Mouse (Mus musculus) telencephalon, adult 2 months (tissue): ENCODE results near the gene Eya2.
"Not testable (repeated sequence)": the region's sequence is repeated elsewhere in the genome, so short reads cannot be mapped to it uniquely, and the experiment has no call there.

ENCODE experiments used
- DNase-seq: peaks from one replicate; pipeline ENCODE4 v3.0.0-alpha.2; 2011; ENCODE audit warnings: low read depth, low spot score

Gene Eya2

DNA sequence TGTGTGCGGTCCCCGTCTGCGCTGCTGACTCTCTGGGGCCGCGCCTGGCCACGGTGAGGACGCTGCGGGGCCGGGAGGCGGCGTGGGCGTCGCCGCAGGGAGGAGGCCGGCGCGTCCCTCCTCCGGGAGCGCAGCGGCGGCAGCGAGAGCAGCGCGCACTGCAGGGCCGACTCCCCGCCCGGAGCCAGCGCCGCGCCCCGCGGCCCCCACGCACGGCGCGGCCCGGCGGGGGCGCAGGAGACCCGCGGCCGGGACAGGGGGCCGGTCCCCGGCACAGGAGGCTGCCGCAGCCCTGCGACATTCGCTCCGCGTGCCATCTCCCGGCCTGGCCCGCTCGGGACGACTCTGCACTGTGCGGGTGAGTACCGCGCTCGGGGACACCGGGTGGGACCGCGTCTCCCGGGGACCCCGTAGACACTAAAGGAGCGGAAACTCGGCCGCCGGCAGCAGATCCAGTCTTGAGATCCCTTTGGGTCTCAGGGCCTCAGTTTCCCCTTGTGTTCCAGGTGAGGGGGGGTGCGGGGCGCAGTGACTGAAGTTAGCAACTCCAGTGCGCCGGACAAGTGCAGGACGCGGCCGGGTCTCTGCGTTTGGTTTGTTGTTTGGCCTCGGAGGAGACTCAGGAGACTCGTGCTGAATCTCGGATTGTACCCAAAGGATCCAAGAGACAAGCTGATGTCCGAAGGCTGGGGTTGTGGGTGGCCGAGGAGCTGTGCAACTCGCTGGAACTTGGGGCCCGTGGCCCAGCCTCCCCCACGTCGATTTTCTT is at the start of gene Eya2:
Gene Eya2 (plus strand): TSS at position 126 of the 769 bp plus-strand sequence.
- no peak for DNase-seq

DNA sequence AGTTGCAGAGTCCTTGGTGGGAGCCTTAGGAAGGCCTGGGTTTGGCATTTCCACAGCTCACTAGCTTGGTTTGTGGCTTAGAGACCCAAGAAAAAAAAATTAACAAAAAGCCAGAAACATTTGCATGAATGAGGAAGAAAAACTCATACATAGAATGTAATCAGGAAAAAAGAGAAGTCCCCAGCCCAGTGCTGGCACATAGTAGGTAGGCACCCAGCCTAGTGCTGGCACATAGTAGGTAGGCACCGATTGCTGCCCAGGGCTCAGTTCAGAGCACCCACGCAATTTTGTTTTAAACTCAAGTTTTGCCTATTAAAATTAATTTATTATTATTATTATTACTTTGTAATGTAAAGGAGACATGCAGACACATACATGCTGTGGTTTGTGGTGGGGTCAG is 49.1 kb upstream of the Eya2 start:
- DNase-seq = no peak

DNA sequence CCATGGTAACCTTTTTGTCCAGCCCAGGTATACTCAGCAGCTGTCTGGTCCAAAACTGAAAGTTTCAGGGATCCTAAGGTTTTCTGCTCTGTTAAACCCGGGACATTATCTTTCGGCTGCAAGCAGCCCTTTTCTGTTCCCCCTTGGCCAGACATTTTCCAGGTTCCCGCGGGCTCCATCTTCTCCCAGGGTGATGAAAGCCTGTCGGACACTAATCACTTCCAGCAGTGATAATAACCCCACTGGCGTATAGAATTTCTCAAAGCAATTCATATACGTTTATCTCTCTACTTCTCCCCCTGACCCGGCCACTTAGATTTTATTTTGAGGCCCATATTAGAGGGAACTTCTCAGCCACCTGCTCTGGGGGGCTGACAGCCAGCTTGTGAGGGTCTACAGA is 48.5 kb upstream of the Eya2 start:
- no peak for DNase-seq

DNA sequence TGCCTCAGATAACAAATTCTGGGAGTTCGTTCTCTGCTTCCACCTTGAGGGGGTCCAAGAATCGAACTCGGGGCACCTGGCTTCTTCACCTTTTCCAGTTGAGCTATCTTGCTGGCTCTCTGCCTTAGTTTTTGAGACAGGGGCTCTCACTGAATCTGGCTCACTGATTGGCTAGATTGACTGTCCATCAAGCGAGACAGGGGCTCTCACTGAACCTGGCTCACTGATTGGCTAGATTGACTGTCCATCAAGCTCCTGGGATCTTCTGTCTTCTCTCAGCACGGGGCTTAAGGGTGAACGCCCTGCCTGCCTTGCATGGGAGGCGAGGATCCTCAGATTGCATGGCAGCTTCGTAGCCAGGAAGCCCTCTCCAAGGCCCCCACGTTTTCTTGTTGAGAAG is 47.4 kb upstream of the Eya2 start:
- no peak for DNase-seq

DNA sequence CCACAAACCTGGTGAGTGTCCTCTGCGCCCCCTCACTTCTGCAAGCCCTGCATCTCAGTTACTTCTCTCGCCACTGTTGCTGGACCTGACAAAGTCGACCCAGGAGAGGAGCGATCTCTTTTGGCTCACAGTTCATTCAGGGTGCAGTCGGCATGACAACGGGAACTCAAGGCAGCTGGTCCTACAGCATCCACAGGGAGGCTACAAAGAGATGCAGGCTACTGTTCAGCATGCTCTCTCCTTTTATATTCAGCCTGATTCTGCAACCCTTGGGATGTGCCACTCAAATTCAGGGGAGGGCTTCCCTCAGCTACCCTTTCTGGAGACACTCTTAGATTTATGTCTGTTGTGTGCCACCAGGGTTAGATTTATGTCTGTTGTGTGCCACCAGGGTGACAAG is 46.2 kb upstream of the Eya2 start:
- DNase-seq = no peak

DNA sequence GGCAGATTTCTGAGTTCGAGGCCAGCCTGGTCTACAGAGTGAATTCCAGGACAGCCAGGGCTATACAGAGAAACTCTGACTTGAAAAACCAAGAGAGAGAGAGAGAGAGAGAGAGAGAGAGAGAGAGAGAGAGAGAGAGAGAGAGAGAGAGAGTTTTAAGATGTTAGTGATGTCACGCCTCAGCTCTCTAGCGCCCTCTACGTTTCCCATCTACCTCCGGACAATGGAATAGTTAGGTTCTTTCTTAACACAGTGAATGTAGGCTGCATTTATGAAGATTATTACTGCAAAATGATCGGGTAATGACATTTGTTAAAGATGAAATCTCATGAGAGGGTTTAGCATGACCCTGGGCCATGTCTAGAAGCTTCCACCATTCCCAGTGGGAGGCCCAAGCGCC is 44.4 kb upstream of the Eya2 start:
- not testable (repeated sequence) for DNase-seq

DNA sequence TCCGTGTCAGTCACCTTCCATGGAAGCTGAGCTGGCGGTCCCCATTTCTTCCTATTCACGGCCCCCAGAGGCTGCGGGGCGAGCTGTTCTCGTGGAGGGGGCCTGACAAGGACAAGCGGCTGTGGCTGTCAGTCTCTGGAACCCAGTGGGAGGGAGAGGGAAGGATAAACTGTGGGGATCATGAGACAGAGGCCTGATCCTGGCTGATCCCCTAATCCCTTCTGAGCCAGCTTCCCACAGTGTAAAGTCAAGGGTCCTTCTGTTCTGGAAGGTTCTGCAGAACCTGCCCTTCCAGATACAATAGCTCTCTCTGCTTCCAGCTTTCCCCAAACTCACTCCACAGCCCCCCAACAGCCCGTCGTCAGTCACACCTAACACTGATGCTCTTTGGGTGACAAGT is 40.8 kb upstream of the Eya2 start:
- no peak for DNase-seq

DNA sequence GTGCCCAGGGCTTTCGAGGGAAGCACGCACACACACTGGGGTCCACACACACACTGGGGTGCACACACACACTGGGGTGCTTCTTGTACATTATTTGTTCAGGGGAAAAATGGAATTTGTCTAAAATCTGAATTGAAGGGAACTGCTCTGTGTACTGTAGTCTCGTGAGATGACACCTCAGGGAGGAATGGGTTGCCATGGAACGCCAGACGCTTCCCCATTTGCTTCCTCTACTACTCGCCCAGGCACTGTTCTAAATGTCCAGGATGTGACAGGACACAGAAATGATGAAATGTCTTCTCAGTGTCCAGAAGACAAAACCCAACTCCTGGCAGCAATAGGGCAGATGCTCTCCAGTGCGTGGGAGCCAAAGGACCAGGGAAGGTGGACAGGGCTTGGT is 37.6 kb upstream of the Eya2 start:
- DNase-seq = no peak

DNA sequence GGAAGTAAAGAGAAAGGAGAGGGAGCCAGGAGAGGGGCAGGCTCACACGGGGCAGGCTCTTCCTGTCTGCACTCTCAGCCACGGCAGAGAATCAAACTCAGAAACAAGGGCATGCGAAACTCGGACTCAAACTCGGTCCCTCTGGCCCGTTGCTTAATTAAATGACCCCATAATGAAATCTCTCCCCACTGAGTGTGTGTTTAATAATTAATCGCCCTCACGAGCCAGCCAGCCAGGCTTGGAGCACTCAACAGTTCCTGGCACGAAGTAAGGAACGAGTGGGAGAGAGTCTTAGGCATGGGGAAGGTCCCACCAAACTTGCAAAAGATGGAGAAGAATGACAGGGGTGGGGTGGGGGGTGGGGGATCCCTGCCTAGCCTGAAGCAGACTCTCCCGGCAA is 35.9 kb upstream of the Eya2 start:
- no peak for DNase-seq

DNA sequence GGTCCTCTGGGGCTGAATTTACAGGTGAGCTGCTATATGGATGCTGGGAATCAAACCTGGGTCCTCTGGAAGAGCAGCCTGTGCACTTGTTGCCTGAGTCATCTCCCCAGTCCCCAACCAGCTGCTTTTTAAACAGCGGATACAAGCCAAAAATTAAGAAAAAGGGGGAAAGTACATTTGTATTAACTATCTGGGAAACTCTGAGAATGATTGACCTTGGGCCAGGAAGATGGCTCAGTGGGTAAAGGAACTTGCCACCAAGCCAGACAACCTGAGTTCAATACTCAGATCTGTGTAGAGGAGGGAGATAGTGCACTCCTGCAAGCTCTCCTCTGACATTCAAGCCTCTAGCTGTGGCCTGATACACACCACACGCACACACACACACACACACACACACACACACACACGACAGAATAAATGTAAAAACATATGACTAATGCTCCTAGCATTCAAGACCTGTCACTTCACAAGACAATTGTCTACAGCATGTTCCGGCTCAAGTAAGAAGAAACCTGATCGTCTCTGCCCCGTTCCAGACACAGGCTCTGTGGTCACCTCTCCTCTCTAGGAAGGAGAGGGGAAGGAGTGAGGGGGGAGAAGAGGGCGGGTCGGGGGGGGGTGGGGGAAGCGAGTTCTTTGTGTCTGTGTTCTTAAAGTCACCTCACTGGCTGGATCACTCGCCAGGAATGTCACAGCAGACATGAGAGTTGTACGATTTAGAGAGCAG is 35.2 kb upstream of the Eya2 start:
- no peak for DNase-seq

DNA sequence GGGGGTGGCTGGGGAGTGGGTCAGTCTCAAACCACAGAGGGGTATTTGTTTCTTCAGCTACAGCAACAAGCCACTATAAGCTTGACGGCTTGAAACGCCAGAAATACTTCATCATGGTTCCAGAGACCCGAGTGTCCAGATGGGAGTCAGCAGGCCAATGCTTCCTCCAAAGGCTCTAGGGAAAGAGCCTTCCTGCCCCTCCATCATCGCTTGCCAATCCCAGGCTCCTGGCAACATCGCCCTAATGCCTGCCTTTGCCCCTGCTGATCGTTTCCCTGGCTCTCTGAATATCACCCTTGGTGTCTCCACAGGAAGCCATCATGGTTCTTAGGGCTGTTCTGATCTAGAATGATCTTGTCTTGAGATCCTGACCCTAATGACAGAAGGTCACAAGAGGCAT is 33.0 kb upstream of the Eya2 start:
- DNase-seq = no peak

DNA sequence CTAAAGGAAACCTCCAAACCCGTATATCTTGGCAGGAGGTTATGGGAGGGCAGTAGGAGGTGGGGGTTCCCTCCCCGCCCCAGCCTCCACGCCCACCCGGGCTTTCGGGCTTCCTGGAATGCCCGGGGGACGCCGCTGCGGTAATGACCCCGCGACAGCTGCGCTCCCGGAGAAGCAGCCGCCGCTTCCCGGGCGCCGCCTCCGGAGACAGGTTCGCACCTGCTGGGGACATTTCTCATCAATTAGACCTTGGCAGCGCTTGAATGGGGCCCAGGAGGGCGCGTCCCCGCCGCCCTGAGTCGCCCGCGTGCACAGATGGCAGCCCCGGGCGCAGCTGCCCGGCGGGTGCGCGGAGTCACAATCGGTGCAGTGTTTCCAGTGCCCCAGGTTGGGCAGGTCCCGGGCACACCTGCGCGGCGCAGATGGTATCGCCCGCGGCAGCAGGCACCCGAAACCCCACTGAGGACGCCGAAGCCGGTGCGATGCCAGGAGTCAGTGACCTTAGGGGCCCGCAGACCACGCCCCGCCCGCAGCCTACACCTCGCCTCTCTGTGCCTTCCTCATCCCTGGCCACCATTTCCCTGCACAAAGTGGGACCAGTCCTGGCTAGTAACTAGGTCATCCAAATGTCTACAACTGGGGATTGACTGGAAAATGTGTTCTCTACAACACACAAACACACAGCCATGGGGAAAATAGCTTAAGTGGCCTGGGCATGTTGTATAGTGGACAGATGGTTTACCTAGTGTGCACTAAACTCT is 31.4 kb upstream of the Eya2 start:
- no peak for DNase-seq

DNA sequence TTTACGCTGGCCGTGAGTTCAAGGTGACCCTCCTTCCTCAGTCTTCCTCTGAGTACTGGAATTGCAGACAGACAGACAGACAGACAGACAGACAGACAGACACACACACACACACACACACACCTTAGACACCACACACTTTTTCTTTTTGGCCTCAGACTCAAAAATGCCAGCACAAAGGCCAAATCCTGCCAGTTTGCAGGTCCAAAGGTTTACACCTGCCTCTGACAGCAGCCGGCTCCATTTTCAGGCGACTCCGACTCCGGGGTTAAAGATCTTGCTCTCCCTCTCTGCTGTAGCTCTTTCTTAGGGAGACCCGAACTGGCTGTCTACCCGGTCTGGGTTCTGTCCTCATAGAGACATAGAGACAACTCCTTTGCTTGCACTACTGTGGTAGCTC is 30.7 kb upstream of the Eya2 start:
- DNase-seq = no peak

DNA sequence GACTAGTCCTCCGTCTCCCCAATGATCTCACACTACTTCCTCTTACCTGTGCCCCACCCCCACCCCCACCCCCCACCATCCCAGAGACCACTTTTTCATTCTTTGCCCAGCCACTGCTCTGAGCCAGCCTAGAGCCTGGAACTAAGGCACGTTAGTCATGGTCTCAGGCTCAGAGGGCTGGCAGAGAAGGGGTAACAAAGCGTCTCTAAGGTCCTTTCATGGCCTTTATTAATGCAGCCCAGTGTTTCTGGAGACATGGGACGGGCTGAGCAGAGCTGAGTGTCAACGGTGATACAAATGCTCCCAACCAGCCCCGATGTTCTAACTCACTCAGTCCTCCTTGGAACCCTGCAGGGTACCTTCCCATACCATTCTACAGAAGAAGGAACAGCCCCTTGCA is 30.2 kb upstream of the Eya2 start:
- no peak for DNase-seq

DNA sequence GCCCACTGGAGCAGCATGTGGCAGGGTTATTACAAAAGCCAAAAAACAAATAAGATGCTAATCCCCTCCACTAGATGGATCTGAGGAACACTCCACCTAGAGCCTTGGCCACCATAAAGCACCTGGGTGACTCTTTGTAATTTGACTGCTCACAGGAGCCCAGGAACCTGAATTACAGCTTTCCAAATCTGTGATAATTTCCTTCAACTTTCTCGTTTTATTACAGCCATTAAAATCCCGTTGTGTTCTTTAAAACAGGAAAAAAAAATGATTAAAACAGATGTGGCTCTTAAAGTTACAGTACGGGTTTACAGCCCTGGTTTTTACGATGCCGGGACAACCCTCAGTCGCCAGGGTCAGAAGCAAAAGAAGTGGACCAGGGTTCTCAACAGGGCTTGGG is 27.9 kb upstream of the Eya2 start:
- DNase-seq = no peak

DNA sequence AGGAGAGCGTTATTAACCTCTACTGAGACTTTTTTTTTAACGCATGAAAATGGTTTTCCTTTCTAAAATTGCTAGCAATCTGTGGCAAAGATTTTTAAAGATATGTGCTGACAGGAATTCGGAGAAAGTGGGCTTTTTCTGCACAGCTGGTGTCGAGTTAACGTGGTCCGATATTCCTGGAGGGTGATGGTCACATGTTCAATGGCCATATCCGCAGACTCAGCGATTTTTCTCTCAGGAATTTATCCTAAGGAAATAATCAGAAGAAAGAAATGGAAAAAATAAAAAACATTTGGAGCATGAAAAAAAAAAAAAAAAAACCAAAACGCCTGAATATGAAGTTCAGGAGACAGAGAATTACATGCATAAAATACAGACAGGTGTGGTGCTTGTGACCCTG is 27.0 kb upstream of the Eya2 start:
- no peak for DNase-seq

DNA sequence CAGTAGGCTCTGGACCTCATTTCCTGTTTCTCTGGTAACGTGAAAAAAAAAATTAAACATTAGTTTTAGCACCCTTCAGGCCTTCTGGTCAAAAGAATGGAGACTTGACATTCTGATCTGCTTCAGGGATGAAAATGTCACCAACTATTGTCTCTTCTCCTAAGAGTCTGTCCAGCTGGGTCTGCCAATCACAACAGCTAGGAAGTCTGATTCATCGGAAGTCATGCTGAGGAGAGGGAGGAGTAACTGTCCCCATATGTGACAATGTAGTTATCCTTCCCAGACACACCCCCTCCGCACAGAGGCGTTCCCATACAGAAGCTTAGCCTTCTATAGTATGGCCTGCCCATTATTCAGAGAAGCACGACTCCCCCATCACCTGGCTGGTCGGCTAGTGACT is 25.9 kb upstream of the Eya2 start:
- no peak for DNase-seq

DNA sequence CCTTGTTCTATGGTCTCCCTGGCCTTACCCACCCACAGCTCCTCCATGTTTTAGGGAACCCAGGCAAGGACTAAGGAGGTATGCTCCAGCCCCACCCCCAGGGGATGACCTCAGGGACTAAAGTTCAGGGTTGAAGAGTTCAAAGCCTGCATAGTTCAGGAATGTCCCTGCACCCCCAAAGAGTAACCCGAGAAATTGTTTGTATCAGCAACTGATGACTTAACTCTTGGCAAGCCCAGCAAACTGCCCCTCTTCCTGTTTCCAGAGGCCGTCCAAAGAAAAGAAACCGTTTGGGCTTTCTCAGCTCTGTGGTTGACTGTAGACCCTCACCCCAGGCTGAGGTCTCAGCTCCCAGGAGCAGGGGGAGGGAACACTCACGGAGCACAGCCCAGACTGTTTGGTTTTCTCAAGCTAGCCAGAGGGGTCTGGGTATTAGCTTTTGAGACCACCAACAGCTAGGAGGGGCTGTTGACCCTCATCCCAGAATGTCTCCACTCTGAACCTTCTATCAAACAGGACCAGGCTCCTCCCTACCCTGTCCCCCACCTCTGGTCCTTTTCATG is 23.5 kb upstream of the Eya2 start:
- DNase-seq = no peak

DNA sequence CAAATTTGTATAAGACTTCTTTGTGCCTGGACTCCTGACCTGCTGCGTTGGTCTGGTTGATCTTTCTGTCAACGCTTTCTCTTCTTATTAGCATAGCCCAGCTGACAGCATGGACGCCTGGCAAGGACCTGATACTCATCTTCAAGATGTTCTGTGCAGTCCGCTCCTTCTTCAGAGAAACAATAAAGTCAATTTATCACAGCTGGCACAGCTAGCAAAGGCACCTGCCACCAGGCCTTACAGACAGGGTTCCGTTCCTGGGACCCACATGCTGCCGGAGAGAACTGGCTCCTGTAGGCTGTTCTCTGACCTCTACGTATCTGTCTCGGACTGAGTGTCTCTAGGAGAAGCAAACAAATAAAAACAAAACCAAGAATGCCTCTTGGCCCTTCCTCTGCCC is 11.8 kb upstream of the Eya2 start:
- DNase-seq = no peak

DNA sequence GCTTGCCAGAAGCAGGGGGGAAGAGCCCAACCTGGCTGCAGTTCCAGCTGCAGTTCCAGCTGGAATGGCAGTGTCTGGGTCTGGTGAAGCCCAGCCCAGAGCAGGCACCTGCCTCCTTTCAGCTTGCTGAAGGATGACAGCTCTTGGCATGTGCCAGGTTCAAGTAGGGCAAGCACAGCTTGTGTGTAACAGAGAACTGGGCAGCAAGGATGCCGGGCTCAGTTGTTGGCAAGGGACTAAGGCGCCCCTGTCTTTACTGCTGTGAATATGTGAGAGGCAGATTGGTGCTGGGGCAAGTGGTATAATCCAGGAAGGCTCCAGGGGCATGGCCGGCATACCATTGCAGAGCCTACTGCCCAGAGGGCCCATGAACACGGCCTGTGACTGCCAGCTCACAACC is 11.3 kb upstream of the Eya2 start:
- DNase-seq = no peak

DNA sequence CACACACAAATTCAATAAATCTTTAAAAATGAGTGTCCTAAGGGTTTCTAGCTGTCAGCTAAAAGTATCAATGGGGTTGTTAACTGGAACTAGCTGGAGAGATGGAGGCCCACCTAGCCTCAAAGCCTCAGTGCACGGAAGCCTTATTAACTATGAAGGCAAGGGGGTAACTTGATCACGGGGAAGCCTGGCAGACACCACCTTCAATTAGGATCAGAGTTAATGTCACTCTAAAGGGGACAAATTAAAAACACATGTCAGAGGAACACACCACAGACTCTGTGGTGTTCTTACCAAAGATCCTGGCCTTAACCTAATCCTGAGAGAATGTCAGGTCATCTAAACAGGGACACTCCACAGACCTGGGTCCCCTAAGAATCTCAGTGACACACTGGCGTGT is 10.3 kb upstream of the Eya2 start:
- no peak for DNase-seq

DNA sequence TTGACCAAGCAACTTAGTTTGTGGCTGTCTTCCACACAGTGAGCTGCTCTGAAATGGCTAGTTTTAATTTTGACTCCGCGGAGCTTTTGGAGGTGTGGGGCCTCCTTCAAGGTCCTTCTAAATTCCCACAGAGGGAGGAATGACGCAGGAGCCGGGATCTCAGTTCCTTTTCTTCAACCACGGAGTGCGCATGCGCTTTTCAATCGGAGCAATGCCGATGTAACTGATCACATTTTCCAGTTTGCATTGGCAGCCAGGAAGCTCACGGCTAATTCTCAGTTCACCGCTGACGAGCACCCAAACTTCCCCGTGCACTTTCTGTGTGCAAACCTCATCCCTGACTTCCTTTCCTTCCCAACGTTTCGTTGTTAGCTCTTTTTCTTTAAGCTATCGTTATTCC is 4.1 kb upstream of the Eya2 start:
- DNase-seq = no peak
